In the genomic region with DNA sequence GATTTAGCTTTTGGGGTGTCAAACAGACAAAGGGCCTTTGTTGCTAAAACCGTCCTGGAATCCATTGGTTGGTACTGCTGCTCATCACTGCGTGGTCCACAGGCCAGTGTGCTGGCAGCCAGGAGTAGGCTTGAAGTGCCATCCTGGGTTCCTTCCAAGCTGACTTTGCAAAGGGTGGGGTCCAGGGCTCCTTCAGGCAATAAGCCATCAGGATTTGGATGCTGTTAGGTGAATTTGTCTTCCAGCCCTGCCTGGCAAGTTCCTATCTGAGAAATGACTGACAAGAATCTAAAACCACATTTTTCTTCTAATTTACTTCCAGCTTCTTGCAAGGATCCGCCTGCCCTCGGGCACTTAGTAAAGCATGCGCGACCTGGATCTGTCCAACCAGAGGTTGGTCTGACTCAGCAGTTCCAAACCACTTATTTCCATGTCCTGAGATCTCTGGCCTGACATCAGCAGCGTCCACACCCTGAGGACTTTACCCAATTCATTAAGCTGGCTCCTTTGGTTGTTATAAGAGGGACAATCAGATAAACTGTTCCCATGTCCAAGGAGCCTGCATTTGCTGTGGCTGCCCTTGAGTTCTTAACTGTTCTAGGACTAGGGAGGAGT, we compare ENCODE assay signal across 9 mouse cellular contexts. TPM values are rescaled to one million over a fixed set of nuclear protein-coding genes. Genes with fewer than 3 reads are reported as not detected.
DNase-seq lines count a peak whose midpoint lies in the region; ATAC-seq and TF ChIP-seq lines count a peak whose summit lies in the region.
"Had no signal": no experiment of that assay in that cellular context is flagged by ENCODE, and none has a peak within 500 bp of the region (broad histone marks: within the 10 kb centered on the region; RNA-seq: fewer than 3 reads in every experiment).

No protein-coding gene starts in this region.

- no peaks in the 10 kb centered on the region for H3K27me3 ChIP-seq in lung, postnatal 0 days (replicated peaks; ENCODE audit: insufficient read depth, low read length)
- H3K27me3 ChIP-seq in hindbrain, embryonic 12.5 days = no peaks in the 10 kb centered on the region
- no peaks in the 10 kb centered on the region for H3K27me3 ChIP-seq in neural tube, embryonic 14.5 days (ENCODE audit: control insufficient read depth, insufficient read depth, low read length)
- H3K27me3 ChIP-seq: limb, embryonic 13.5 days had no signal

- TF ChIP-seq CTCF in lung, postnatal 0 days (IDR thresholded peaks at IDR 0.05) = no peak

- H3K4me2 ChIP-seq in lung, postnatal 0 days (replicated peaks; ENCODE audit: low read depth, low read length) = no peak overlapping the region
- no peak overlapping the region for H3K4me2 ChIP-seq in hindbrain, embryonic 12.5 days (replicated peaks)
- H3K4me2 ChIP-seq in neural tube, embryonic 14.5 days (ENCODE audit: low read depth, low read length) = no peak overlapping the region
- H3K4me2 ChIP-seq: limb, embryonic 13.5 days had no signal

- no peak for TF ChIP-seq EP300 in lung, postnatal 0 days (IDR thresholded peaks at IDR 0.05)

- DNase-seq in lung, postnatal 0 days (ENCODE audit: low spot score) = no peak
- DNase-seq in lung, postnatal 14 days = no peak
- DNase-seq in brain, adult 2 months (ENCODE audit: low read depth, low spot score) = peak; percentile 85
- DNase-seq in heart, adult 18-20 months = no peak
- no peak for DNase-seq in adrenal gland, postnatal 25 days

- H3K27ac ChIP-seq in lung, postnatal 0 days (ENCODE audit: low read length) = no peak overlapping the region
- peak overlapping the region; percentile 68 for H3K27ac ChIP-seq in hindbrain, embryonic 12.5 days
- peak overlapping the region; percentile 82 for H3K27ac ChIP-seq in neural tube, embryonic 14.5 days (ENCODE audit: low read depth, low read length)
- H3K27ac ChIP-seq: limb, embryonic 13.5 days had no signal

- no peaks in the 10 kb centered on the region for H3K9me3 ChIP-seq in lung, postnatal 0 days (ENCODE audit: low read length)
- no peaks in the 10 kb centered on the region for H3K9me3 ChIP-seq in hindbrain, embryonic 12.5 days (replicated peaks)
- no peaks in the 10 kb centered on the region for H3K9me3 ChIP-seq in neural tube, embryonic 14.5 days (ENCODE audit: control insufficient read depth, low read length)
- H3K9me3 ChIP-seq: limb, embryonic 13.5 days had no signal

- peaks cover 21% of the 10 kb centered on the region; the same call in 1 of the 2 replicates for H3K4me1 ChIP-seq in lung, postnatal 0 days (ENCODE audit: insufficient read depth, low read depth, low read length)
- peaks cover 35% of the 10 kb centered on the region for H3K4me1 ChIP-seq in hindbrain, embryonic 12.5 days
- H3K4me1 ChIP-seq in neural tube, embryonic 14.5 days (ENCODE audit: control insufficient read depth, insufficient read depth, low read length) = peaks cover 31% of the 10 kb centered on the region

- no peak overlapping the region for H3K4me3 ChIP-seq in lung, postnatal 0 days (ENCODE audit: low read depth, low read length)
- H3K4me3 ChIP-seq in hindbrain, embryonic 12.5 days = no peak overlapping the region
- H3K4me3 ChIP-seq in neural tube, embryonic 14.5 days (ENCODE audit: low read depth, low read length) = no peak overlapping the region
- H3K4me3 ChIP-seq: limb, embryonic 13.5 days had no signal

- peak; percentile 27; the same call in 1 of the 2 replicates for ATAC-seq in lung, postnatal 0 days
- no peak for ATAC-seq in hindbrain, embryonic 12.5 days (ENCODE audit: low FRiP score)
- no peak for ATAC-seq in neural tube, embryonic 14.5 days (ENCODE audit: low read depth)
- no peak for ATAC-seq in monocyte, adult 5-6 weeks (replicated peaks; ENCODE audit: insufficient number of reproducible peaks, low FRiP score, low TSS enrichment, poor library complexity, severe bottlenecking)

- H3K9ac ChIP-seq in lung, postnatal 0 days (replicated peaks; ENCODE audit: low read depth) = 0 out of 2 replicates have a peak overlapping the region, but pooled peaks have one; percentile 16
- no peak overlapping the region for H3K9ac ChIP-seq in hindbrain, embryonic 12.5 days
- H3K9ac ChIP-seq in neural tube, embryonic 14.5 days (replicated peaks; ENCODE audit: low read depth, low read length) = no peak overlapping the region
- H3K9ac ChIP-seq: limb, embryonic 13.5 days had no signal

- 0 out of 2 replicates have a peak, but pooled peaks cover 9% of the 10 kb centered on the region for H3K36me3 ChIP-seq in lung, postnatal 0 days (ENCODE audit: insufficient read depth, low read length)
- no peaks in the 10 kb centered on the region for H3K36me3 ChIP-seq in hindbrain, embryonic 12.5 days
- no peaks in the 10 kb centered on the region for H3K36me3 ChIP-seq in neural tube, embryonic 14.5 days (ENCODE audit: control insufficient read depth, insufficient read depth, low read length)

- 69% methylated on average over 7 of the region's 7 CpGs for WGBS in lung, postnatal 0 days
- 71% methylated on average over 7 of the region's 7 CpGs for WGBS in hindbrain, embryonic 12.5 days
- 57% methylated on average over 7 of the region's 7 CpGs for WGBS in neural tube, embryonic 14.5 days

RNA-seq across cellular contexts. Expression of a gene that starts 20.6 kb away (rescaled TPM):
- 1.2 and 1.4 TPM in 2 replicates for polyA plus RNA-seq in lung, postnatal 0 days (2015; fragmentation: Nextera tagmentation; extraction: Ambion mirVana)
- polyA plus RNA-seq in hindbrain, embryonic 12.5 days (2016; fragmentation: Nextera tagmentation; extraction: Ambion mirVana) = 0.90 and 1.1 TPM in 2 replicates
- 1.5 and 2.9 TPM in 2 replicates for polyA plus RNA-seq in neural tube, embryonic 14.5 days (2014; fragmentation: Nextera tagmentation; extraction: Ambion mirVana)
- total RNA-seq in heart, adult 18-20 months (2021) = 10 to 100 TPM; 14.8 to 16.5 TPM
- total RNA-seq in monocyte, adult 5-6 weeks (2017) = 28.2 to 43.6 TPM (median 32.9 TPM) in 3 replicates
- total RNA-seq in adrenal gland, postnatal 25 days (2021) = 15.1 and 16.4 TPM in 2 replicates
